ENCODE assay signal across 8 mouse cellular contexts in the genomic region with DNA sequence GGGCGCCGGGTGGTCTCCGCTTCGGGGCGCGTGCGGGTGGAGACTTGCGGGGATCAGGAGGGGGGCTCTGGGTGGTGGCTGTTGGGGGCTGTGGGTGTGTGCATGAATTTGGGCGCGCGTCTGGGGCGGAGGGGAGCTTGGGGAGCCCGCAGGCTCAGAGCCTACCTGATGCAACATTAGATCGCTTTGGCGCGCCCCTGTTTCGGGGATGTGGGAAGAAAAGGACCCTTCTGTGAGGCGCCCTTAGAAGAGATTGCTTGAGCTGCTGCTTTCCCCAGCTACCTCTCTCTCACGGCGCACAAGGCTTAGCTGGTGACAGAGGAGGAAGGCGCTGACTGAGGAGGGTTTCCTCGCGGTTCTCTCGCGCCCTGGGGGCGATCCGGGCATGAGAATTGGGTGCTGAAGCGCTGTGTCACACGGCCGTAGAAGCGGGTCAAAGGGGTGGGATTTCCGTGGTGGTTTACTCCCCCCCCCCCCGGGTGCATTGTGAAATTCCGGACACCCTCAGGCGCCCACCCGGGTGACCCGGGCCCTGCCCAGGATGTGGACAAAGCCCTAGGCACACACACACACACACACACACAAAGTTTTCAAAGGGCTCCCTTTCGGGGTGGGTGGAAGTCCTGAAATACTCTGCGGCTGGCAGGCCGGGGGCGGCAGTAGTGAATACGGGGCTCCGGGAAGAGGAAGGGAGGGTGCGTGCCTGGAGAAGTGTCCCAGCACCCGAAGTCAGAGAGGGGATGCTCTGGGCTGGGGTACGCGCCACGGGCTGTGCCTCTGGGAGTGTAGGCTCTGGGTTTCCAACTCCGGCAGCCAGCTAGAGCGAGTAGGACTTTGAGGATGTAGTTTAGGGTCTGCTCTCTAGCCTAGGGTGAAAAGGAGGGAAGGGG. TPM values are rescaled to one million over a fixed set of nuclear protein-coding genes. Genes with fewer than 3 reads are reported as not detected.
DNase-seq lines count a peak whose midpoint lies in the region; ATAC-seq lines count a peak whose summit lies in the region.

No protein-coding gene starts in this region.

- peaks cover 55% of the 10 kb centered on the region for H3K4me1 ChIP-seq in embryonic facial prominence, embryonic 12.5 days
- peaks cover 29% of the 10 kb centered on the region for H3K4me1 ChIP-seq in heart, embryonic 16.5 days (ENCODE audit: control insufficient read depth, insufficient read depth, low read length)

- no peaks in the 10 kb centered on the region for H3K9me3 ChIP-seq in embryonic facial prominence, embryonic 12.5 days
- no peaks in the 10 kb centered on the region for H3K9me3 ChIP-seq in heart, embryonic 16.5 days (replicated peaks; ENCODE audit: control insufficient read depth, low read length)

- H3K4me2 ChIP-seq in embryonic facial prominence, embryonic 12.5 days (replicated peaks), result peak overlapping the region; percentile 70
- H3K4me2 ChIP-seq in heart, embryonic 16.5 days (ENCODE audit: low read depth, low read length), result peak overlapping the region; percentile 97

- peak overlapping the region; percentile 83 for H3K9ac ChIP-seq in embryonic facial prominence, embryonic 12.5 days
- H3K9ac ChIP-seq in heart, embryonic 16.5 days (ENCODE audit: low read length), result peak overlapping the region; percentile 88

- 1% methylated on average over 50 of the region's 50 CpGs for WGBS in embryonic facial prominence, embryonic 12.5 days
- under 1% methylated on average over 50 of the region's 50 CpGs for WGBS in heart, embryonic 16.5 days

- H3K4me3 ChIP-seq in embryonic facial prominence, embryonic 12.5 days, result peak overlapping the region; percentile 85
- peak overlapping the region; percentile 81 for H3K4me3 ChIP-seq in heart, embryonic 16.5 days (ENCODE audit: low read length)

- H3K27ac ChIP-seq in embryonic facial prominence, embryonic 12.5 days, result peak overlapping the region; percentile 98
- peak overlapping the region; percentile 86 for H3K27ac ChIP-seq in heart, embryonic 16.5 days (ENCODE audit: low read length)

- DNase-seq in ZHBTc4 (ENCODE audit: low read depth, low spot score), result peak; percentile 67
- peak; percentile 32 to 35 for DNase-seq in layer of hippocampus, postnatal 36 days
- peak; percentile 53 for DNase-seq in lung, postnatal 14 days
- peak; percentile 67 for DNase-seq in right cerebral cortex, adult 18-20 months
- no peak for DNase-seq in ovary, postnatal 10 days (ENCODE audit: low spot score)

- no peaks in the 10 kb centered on the region for H3K36me3 ChIP-seq in embryonic facial prominence, embryonic 12.5 days
- H3K36me3 ChIP-seq in heart, embryonic 16.5 days (ENCODE audit: control insufficient read depth, insufficient read depth), result no peaks in the 10 kb centered on the region

- H3K27me3 ChIP-seq in embryonic facial prominence, embryonic 12.5 days, result no peaks in the 10 kb centered on the region
- H3K27me3 ChIP-seq in heart, embryonic 16.5 days (ENCODE audit: control insufficient read depth, insufficient read depth, low read length), result no peaks in the 10 kb centered on the region

- peak; percentile 10 for ATAC-seq in CD4-positive, CD25-positive, alpha-beta regulatory T cell, adult 4 months
- peak; percentile 6 for ATAC-seq in embryonic facial prominence, embryonic 12.5 days (ENCODE audit: insufficient number of reproducible peaks, insufficient read depth, low FRiP score, low TSS enrichment)
- ATAC-seq in heart, embryonic 16.5 days (replicated peaks; ENCODE audit: extremely low read depth, insufficient read depth, low FRiP score), result peak; percentile 10

RNA-seq across cellular contexts. Expression of a gene that starts 0.6 kb away (rescaled TPM):
- 10 to 100 TPM; 31.6 to 40.2 TPM for polyA plus RNA-seq in CD4-positive, CD25-positive, alpha-beta regulatory T cell, adult 4 months (2017; shearing (Covaris generic))
- polyA plus RNA-seq in embryonic facial prominence, embryonic 12.5 days (2016; fragmentation: Nextera tagmentation; extraction: Ambion mirVana), result 248 and 263 TPM in 2 replicates
- polyA plus RNA-seq in heart, embryonic 16.5 days (2015; fragmentation: Nextera tagmentation; extraction: Ambion mirVana), result 89.7 and 92.8 TPM in 2 replicates
- total RNA-seq in layer of hippocampus, postnatal 36 days (2021), result 100 to 1,000 TPM; 102 to 114 TPM

RNA-seq across cellular contexts. Expression of a gene that starts 49.1 kb away (rescaled TPM):
- polyA plus RNA-seq in CD4-positive, CD25-positive, alpha-beta regulatory T cell, adult 4 months (2017; shearing (Covaris generic)), result not detected
- 0.47 and 0.59 TPM in 2 replicates for polyA plus RNA-seq in embryonic facial prominence, embryonic 12.5 days (2016; fragmentation: Nextera tagmentation; extraction: Ambion mirVana)
- 0.12 and 0.20 TPM in 2 replicates for polyA plus RNA-seq in heart, embryonic 16.5 days (2015; fragmentation: Nextera tagmentation; extraction: Ambion mirVana)
- total RNA-seq in layer of hippocampus, postnatal 36 days (2021), result 1 to 10 TPM; 1.7 to 2.0 TPM
